Mouse (Mus musculus) cortical plate, adult 2 months (tissue): ENCODE data around the gene Anks6. TPM values are rescaled to one million over a fixed set of nuclear protein-coding genes. Genes with fewer than 3 reads are reported as not detected.

Source experiments
- H3K27ac ChIP-seq: fragments of 200-500 bp; 2 replicates; pipeline ENCODE4 v1.5.1; 2012; ENCODE audit warnings: low read length, control low read depth, inconsistent platforms; ENCODE audit not compliant: insufficient read depth
- H3K4me1 ChIP-seq: fragments of 200-500 bp; 2 replicates; pipeline ENCODE4 v1.6.1; 2011; ENCODE audit warnings: low read length; ENCODE audit not compliant: control insufficient read depth, insufficient read depth
- H3K4me3 ChIP-seq: fragments of 200-500 bp; 2 replicates; pipeline ENCODE4 v1.5.1; 2011; ENCODE audit warnings: mild to moderate bottlenecking, low read length, control low read depth; ENCODE audit not compliant: insufficient read depth
- CTCF ChIP-seq: fragments of 200-500 bp; IDR thresholded peaks from 2 replicates; pipeline ENCODE4 v1.5.1; 2011; ENCODE audit warnings: mild to moderate bottlenecking, control low read depth, low read length; ENCODE audit not compliant: insufficient read depth; ENCODE audit errors: extremely low read depth
- POLR2A ChIP-seq: fragments of 200-500 bp; IDR thresholded peaks from 2 replicates; pipeline ENCODE4 v1.6.1; 2011; ENCODE audit warnings: mild to moderate bottlenecking, low read length, control low read depth; ENCODE audit not compliant: insufficient read depth; ENCODE audit errors: extremely low read depth
- polyA plus RNA-seq: library from polyadenylated mRNA; depleted of rRNA; stranded (reverse); fragments of >200 nt; gene quantifications from 2 replicates; pipeline ENCODE4 v1.2.3, GENCODE M21; 2012

Gene Anks6
- polyA plus RNA-seq, 1 experiment = 18.4 TPM

GRCm38 (mm10) chr4:46991959-46992316 is 65.3 kb downstream of the Anks6 start:
- Histone ChIP-seq H3K4me3 (peak overlapping the region; percentile 87), H3K4me1 (peaks cover 8% of the 10 kb centered on the region), H3K27ac (peak overlapping the region; percentile 92)
- TF ChIP-seq POLR2A (no peak), CTCF (no peak)

- peaks cover 8% of the 10 kb centered on the region for H3K4me1 ChIP-seq
- TF ChIP-seq POLR2A = no peak
- TF ChIP-seq CTCF = no peak
- peak within 1 kb of the TSS; percentile 87 for H3K4me3 ChIP-seq
- H3K27ac ChIP-seq = peak within 1 kb of the TSS; percentile 92
Observed at GRCm38 (mm10) chr4:46991016-46991958, 65.9 kb downstream of the Anks6 start, which contains the start of gene Gabbr2. TSS of gene Gabbr2 (minus strand) at chr4:46991873.

GRCm38 (mm10) chr4:46990281-46991015 is 66.8 kb downstream of the Anks6 start:
- peak overlapping the region; percentile 91 for H3K27ac ChIP-seq
- H3K4me3 ChIP-seq = peak overlapping the region; percentile 87
- TF ChIP-seq CTCF (no peak), POLR2A (no peak)
- peaks cover 8% of the 10 kb centered on the region for H3K4me1 ChIP-seq

GRCm38 (mm10) chr4:46989842-46990241 is 67.4 kb downstream of the Anks6 start:
- Histone ChIP-seq H3K4me3 (peak overlapping the region; percentile 87), H3K27ac (peak overlapping the region; percentile 51; the same call in 1 of the 2 replicates), H3K4me1 (peaks cover 8% of the 10 kb centered on the region)
- TF ChIP-seq POLR2A = no peak
- TF ChIP-seq CTCF = peak; percentile 44

- H3K4me3 ChIP-seq = peak overlapping the region; percentile 87
- TF ChIP-seq POLR2A (no peak), CTCF (no peak)
- H3K4me1 ChIP-seq = peaks cover 10% of the 10 kb centered on the region
- H3K27ac ChIP-seq = no peak overlapping the region
Observed at GRCm38 (mm10) chr4:46988824-46989223, 68.4 kb downstream of the Anks6 start.

- TF ChIP-seq POLR2A (no peak), CTCF (no peak)
- Histone ChIP-seq H3K4me1 (peaks cover 10% of the 10 kb centered on the region), H3K27ac (no peak overlapping the region)
Observed at GRCm38 (mm10) chr4:46988257-46988656, 69.0 kb downstream of the Anks6 start.

GRCm38 (mm10) chr4:46987809-46988208 is 69.4 kb downstream of the Anks6 start:
- Histone ChIP-seq H3K27ac (no peak overlapping the region), H3K4me1 (peaks cover 13% of the 10 kb centered on the region), H3K4me3 (no peak overlapping the region)
- TF ChIP-seq CTCF (no peak), POLR2A (no peak)

More at GRCm38 (mm10) chr4:46988257-46988656, 69.0 kb downstream of the Anks6 start:
- H3K4me3 ChIP-seq = peak overlapping the region; percentile 3; the same call in 1 of the 2 replicates

- Histone ChIP-seq H3K4me3 (no peak overlapping the region), H3K27ac (no peak overlapping the region), H3K4me1 (peaks cover 14% of the 10 kb centered on the region)
- TF ChIP-seq CTCF = no peak
- no peak for TF ChIP-seq POLR2A
Observed at GRCm38 (mm10) chr4:46986054-46986453, 71.2 kb downstream of the Anks6 start.

GRCm38 (mm10) chr4:46982912-46983311 is 74.3 kb downstream of the Anks6 start:
- H3K4me3 ChIP-seq = no peak overlapping the region
- no peak for TF ChIP-seq CTCF
- no peak for TF ChIP-seq POLR2A
- H3K4me1 ChIP-seq = peaks cover 20% of the 10 kb centered on the region
- peak overlapping the region; percentile 13; the same call in 1 of the 2 replicates for H3K27ac ChIP-seq

GRCm38 (mm10) chr4:46982094-46982493 is 75.1 kb downstream of the Anks6 start:
- no peak for TF ChIP-seq POLR2A
- no peak for TF ChIP-seq CTCF

More at GRCm38 (mm10) chr4:46982094-46982493, 75.1 kb downstream of the Anks6 start:
- H3K27ac ChIP-seq = no peak overlapping the region
- no peak overlapping the region for H3K4me3 ChIP-seq
- peaks cover 26% of the 10 kb centered on the region for H3K4me1 ChIP-seq
